Mouse (Mus musculus) limb, embryonic 12.5 days (tissue): ENCODE data around the gene Usp7. TPM values are rescaled to one million over a fixed set of nuclear protein-coding genes. Genes with fewer than 3 reads are reported as not detected.

Experiments
- ATAC-seq: fragments of 200-750 bp; cut with Nextera tagmentation; 2 replicates; pipeline ENCODE4 v1.8.0; 2017; ENCODE audit warnings: low read depth, moderate TSS enrichment; ENCODE audit not compliant: insufficient number of reproducible peaks, insufficient read depth, low FRiP score, low TSS enrichment
- H3K27ac ChIP-seq: fragments of 300-500 bp; sonication (generic); 2 replicates; pipeline ENCODE4 v1.5.1; 2016; ENCODE audit warnings: mild to moderate bottlenecking, moderate library complexity
- H3K27me3 ChIP-seq: fragments of 300-500 bp; sonication (generic); 2 replicates; pipeline ENCODE4 v1.6.1; 2016; ENCODE audit warnings: mild to moderate bottlenecking, moderate library complexity
- H3K36me3 ChIP-seq: fragments of 300-500 bp; sonication (generic); 2 replicates; pipeline ENCODE4 v1.6.1; 2016; ENCODE audit warnings: mild to moderate bottlenecking, moderate library complexity
- H3K4me1 ChIP-seq: fragments of 300-500 bp; sonication (generic); replicated peaks from 2 replicates; pipeline ENCODE4 v1.6.1; 2016
- H3K4me2 ChIP-seq: fragments of 300-500 bp; sonication (generic); 2 replicates; pipeline ENCODE4 v1.6.1; 2016; ENCODE audit warnings: mild to moderate bottlenecking, moderate library complexity
- H3K4me3 ChIP-seq: fragments of 300-500 bp; sonication (generic); replicated peaks from 2 replicates; pipeline ENCODE4 v1.5.1; 2016; ENCODE audit warnings: mild to moderate bottlenecking
- H3K9ac ChIP-seq: fragments of 300-500 bp; sonication (generic); replicated peaks from 2 replicates; pipeline ENCODE4 v1.6.1; 2016; ENCODE audit warnings: mild to moderate bottlenecking, moderate library complexity
- H3K9me3 ChIP-seq: fragments of 300-500 bp; sonication (generic); 2 replicates; pipeline ENCODE4 v1.6.1; 2016; ENCODE audit warnings: mild to moderate bottlenecking, moderate library complexity
- WGBS: fragments of 180-500 bp; shearing (Covaris S2); methylation state at CpG from one replicate; pipeline ENCODE4 v1.1.7; 2016; 5-methylcytosine and 5-hydroxymethylcytosine counted together
- polyA plus RNA-seq: library from polyadenylated mRNA; unstranded; fragments of >200 nt; fragmentation: Nextera tagmentation; extraction: Ambion mirVana; gene quantifications from 2 replicates; pipeline ENCODE4 v1.2.1, GENCODE M21; 2016

Usp7 gene
- polyA plus RNA-seq, 1 experiment from 2014 or later: 38.4 TPM

- Histone ChIP-seq H3K36me3 (peaks cover 58% of the 10 kb centered on the region), H3K9me3 (no peaks in the 10 kb centered on the region), H3K4me1 (peaks cover 16% of the 10 kb centered on the region), H3K9ac (no peak overlapping the region), H3K27me3 (no peaks in the 10 kb centered on the region), H3K27ac (no peak overlapping the region), H3K4me2 (no peak overlapping the region), H3K4me3 (no peak overlapping the region)
- 71% methylated on average over 10 of the region's 10 CpGs for WGBS
- ATAC-seq: no peak
Observed at GRCm38 (mm10) chr16:8715513-8716080, 76.5 kb downstream of the Usp7 start.

GRCm38 (mm10) chr16:8714851-8715250 is 77.3 kb downstream of the Usp7 start:
- no peak overlapping the region for H3K27ac ChIP-seq
- H3K9ac ChIP-seq: no peak overlapping the region
- 84% methylated on average over 5 of the region's 5 CpGs for WGBS
- peaks cover 65% of the 10 kb centered on the region for H3K36me3 ChIP-seq
- H3K4me2 ChIP-seq: no peak overlapping the region
- no peak for ATAC-seq
- H3K27me3 ChIP-seq: no peaks in the 10 kb centered on the region
- no peak overlapping the region for H3K4me3 ChIP-seq
- H3K9me3 ChIP-seq: no peaks in the 10 kb centered on the region
- H3K4me1 ChIP-seq: peaks cover 16% of the 10 kb centered on the region

- Histone ChIP-seq H3K4me3 (no peak overlapping the region), H3K36me3 (peaks cover 94% of the 10 kb centered on the region), H3K9me3 (no peaks in the 10 kb centered on the region), H3K27me3 (no peaks in the 10 kb centered on the region), H3K27ac (no peak overlapping the region), H3K4me2 (no peak overlapping the region), H3K4me1 (peaks cover 6% of the 10 kb centered on the region), H3K9ac (no peak overlapping the region)
- WGBS: 79% methylated on average over 9 of the region's 9 CpGs
- no peak for ATAC-seq
Observed at GRCm38 (mm10) chr16:8711998-8712397, 80.1 kb downstream of the Usp7 start.

- no peak overlapping the region for H3K4me3 ChIP-seq
- no peaks in the 10 kb centered on the region for H3K9me3 ChIP-seq
- ATAC-seq: no peak
- no peaks in the 10 kb centered on the region for H3K4me1 ChIP-seq
- H3K27me3 ChIP-seq: no peaks in the 10 kb centered on the region
- 90% methylated on average over 3 of the region's 3 CpGs for WGBS
- H3K9ac ChIP-seq: no peak overlapping the region
- peaks cover 97% of the 10 kb centered on the region for H3K36me3 ChIP-seq
- no peak overlapping the region for H3K4me2 ChIP-seq
- no peak overlapping the region for H3K27ac ChIP-seq
Observed at GRCm38 (mm10) chr16:8700586-8700985, 91.5 kb downstream of the Usp7 start.

GRCm38 (mm10) chr16:8699556-8699955 is 92.6 kb downstream of the Usp7 start:
- no peak overlapping the region for H3K9ac ChIP-seq
- H3K4me2 ChIP-seq: no peak overlapping the region
- peaks cover 99% of the 10 kb centered on the region for H3K36me3 ChIP-seq
- 94% methylated on average over 8 of the region's 8 CpGs for WGBS
- H3K4me3 ChIP-seq: no peak overlapping the region
- ATAC-seq: no peak
- no peaks in the 10 kb centered on the region for H3K9me3 ChIP-seq
- H3K27ac ChIP-seq: no peak overlapping the region
- H3K27me3 ChIP-seq: no peaks in the 10 kb centered on the region
- H3K4me1 ChIP-seq: no peaks in the 10 kb centered on the region

- Histone ChIP-seq H3K9ac (no peak overlapping the region), H3K27ac (no peak overlapping the region), H3K4me2 (no peak overlapping the region), H3K9me3 (no peaks in the 10 kb centered on the region), H3K4me1 (no peaks in the 10 kb centered on the region), H3K4me3 (no peak overlapping the region), H3K36me3 (peaks cover 96% of the 10 kb centered on the region), H3K27me3 (no peaks in the 10 kb centered on the region)
- WGBS: 93% methylated on average over 7 of the region's 7 CpGs
- ATAC-seq: no peak
Observed at GRCm38 (mm10) chr16:8691206-8691605, 100.9 kb downstream of the Usp7 start.

GRCm38 (mm10) chr16:8689979-8690656 is 102.0 kb downstream of the Usp7 start:
- 0 out of 2 replicates have a peak, but pooled peaks cover 2% of the 10 kb centered on the region for H3K4me1 ChIP-seq
- H3K27me3 ChIP-seq: no peaks in the 10 kb centered on the region
- H3K4me3 ChIP-seq: no peak overlapping the region
- H3K36me3 ChIP-seq: peaks cover 86% of the 10 kb centered on the region
- 93% methylated on average over 11 of the region's 11 CpGs for WGBS
- H3K4me2 ChIP-seq: no peak overlapping the region
- no peaks in the 10 kb centered on the region for H3K9me3 ChIP-seq
- no peak overlapping the region for H3K27ac ChIP-seq
- H3K9ac ChIP-seq: no peak overlapping the region
- ATAC-seq: no peak

- Histone ChIP-seq H3K9me3 (no peaks in the 10 kb centered on the region), H3K4me2 (no peak overlapping the region), H3K4me3 (no peak overlapping the region), H3K36me3 (peaks cover 68% of the 10 kb centered on the region), H3K27ac (no peak overlapping the region), H3K9ac (no peak overlapping the region), H3K4me1 (0 out of 2 replicates have a peak, but pooled peaks cover 2% of the 10 kb centered on the region), H3K27me3 (no peaks in the 10 kb centered on the region)
- ATAC-seq: no peak
Observed at GRCm38 (mm10) chr16:8687559-8688112, 104.5 kb downstream of the Usp7 start.

- 77% methylated on average over 11 of the region's 11 CpGs for whole genome bisulfite sequencing
- H3K9ac ChIP-seq: no peak overlapping the region
- no peak overlapping the region for H3K4me3 ChIP-seq
- no peak overlapping the region for H3K4me2 ChIP-seq
- H3K36me3 ChIP-seq: peaks cover 61% of the 10 kb centered on the region
- peak; percentile 28; the same call in 1 of the 2 replicates for ATAC-seq
- 0 out of 2 replicates have a peak, but pooled peaks cover 2% of the 10 kb centered on the region for H3K4me1 ChIP-seq
- H3K9me3 ChIP-seq: no peaks in the 10 kb centered on the region
- H3K27me3 ChIP-seq: no peaks in the 10 kb centered on the region
- no peak overlapping the region for H3K27ac ChIP-seq
Observed at GRCm38 (mm10) chr16:8686871-8687535, 105.1 kb downstream of the Usp7 start.

- no peak overlapping the region; the same call in 1 of the 2 replicates for H3K27ac ChIP-seq
- no peak overlapping the region for H3K4me3 ChIP-seq
- H3K9me3 ChIP-seq: no peaks in the 10 kb centered on the region
- no peak for ATAC-seq
- H3K9ac ChIP-seq: no peak overlapping the region
- no peaks in the 10 kb centered on the region for H3K27me3 ChIP-seq
- 0 out of 2 replicates have a peak, but pooled peaks cover 2% of the 10 kb centered on the region for H3K4me1 ChIP-seq
- 71% methylated on average over 7 of the region's 7 CpGs for WGBS
- no peak overlapping the region for H3K4me2 ChIP-seq
- H3K36me3 ChIP-seq: peaks cover 54% of the 10 kb centered on the region
Observed at GRCm38 (mm10) chr16:8686121-8686870, 105.8 kb downstream of the Usp7 start.

GRCm38 (mm10) chr16:8685087-8685486 is 107.0 kb downstream of the Usp7 start:
- H3K4me1 ChIP-seq: 0 out of 2 replicates have a peak, but pooled peaks cover 2% of the 10 kb centered on the region
- H3K4me2 ChIP-seq: no peak overlapping the region
- no peak overlapping the region for H3K27ac ChIP-seq
- H3K36me3 ChIP-seq: peaks cover 42% of the 10 kb centered on the region
- H3K27me3 ChIP-seq: no peaks in the 10 kb centered on the region
- no peak for ATAC-seq
- no peak overlapping the region for H3K4me3 ChIP-seq
- H3K9me3 ChIP-seq: no peaks in the 10 kb centered on the region
- WGBS: 43% methylated on average over 4 of the region's 4 CpGs
- H3K9ac ChIP-seq: no peak overlapping the region
